Mouse (Mus musculus): ENCODE measurements at regions not wholly inside any gene's neighbourhood (a gene's known extent, or its start where the extent isn't known, plus 50 kb on each side); places are given as distances from the start of the nearest gene placed in this dataset.

GRCm38 (mm10) chr8:86428998-86429651 is 151.4 kb downstream of the Abcc12 start:
- ATAC-seq (ENCODE audit: extremely low read depth, insufficient number of reproducible peaks, low FRiP score, low TSS enrichment) = no peak
- Histone ChIP-seq H3K27ac (replicated peaks) (no peak overlapping the region), H3K4me3 (no peak overlapping the region), H3K27me3 (replicated peaks) (no peaks in the 10 kb centered on the region), H3K4me2 (no peak overlapping the region), H3K9me3 (peaks cover 5% of the 10 kb centered on the region; the same call in 1 of the 2 replicates), H3K4me1 (no peaks in the 10 kb centered on the region), H3K9ac (no peak overlapping the region), H3K36me3 (no peaks in the 10 kb centered on the region)
- 81% methylated on average over 2 of the region's 2 CpGs for WGBS

GRCm38 (mm10) chr8:86428131-86428530 is 152.4 kb downstream of the Abcc12 start:
- peaks cover 5% of the 10 kb centered on the region; the same call in 1 of the 2 replicates for H3K9me3 ChIP-seq
- H3K9ac ChIP-seq = no peak overlapping the region
- no peak for ATAC-seq (ENCODE audit: extremely low read depth, insufficient number of reproducible peaks, low FRiP score, low TSS enrichment)
- no peak overlapping the region for H3K4me3 ChIP-seq
- H3K4me1 ChIP-seq = no peaks in the 10 kb centered on the region
- H3K4me2 ChIP-seq = no peak overlapping the region
- no peaks in the 10 kb centered on the region for H3K27me3 ChIP-seq (replicated peaks)
- H3K27ac ChIP-seq (replicated peaks) = no peak overlapping the region
- H3K36me3 ChIP-seq = no peaks in the 10 kb centered on the region
- WGBS = 39% methylated on average over 5 of the region's 5 CpGs

- Histone ChIP-seq H3K36me3 (no peaks in the 10 kb centered on the region), H3K4me1 (no peaks in the 10 kb centered on the region), H3K27ac (replicated peaks) (no peak overlapping the region), H3K4me3 (no peak overlapping the region), H3K4me2 (no peak overlapping the region), H3K27me3 (replicated peaks) (no peaks in the 10 kb centered on the region), H3K9me3 (peaks cover 5% of the 10 kb centered on the region; the same call in 1 of the 2 replicates), H3K9ac (no peak overlapping the region)
- 65% methylated on average over 4 of the region's 4 CpGs for WGBS
- no peak for ATAC-seq (ENCODE audit: extremely low read depth, insufficient number of reproducible peaks, low FRiP score, low TSS enrichment)
Measured at GRCm38 (mm10) chr8:86426056-86426455, 154.4 kb downstream of the Abcc12 start.

GRCm38 (mm10) chr8:86425382-86425781 is 155.1 kb downstream of the Abcc12 start:
- 64% methylated on average over 3 of the region's 3 CpGs for WGBS
- Histone ChIP-seq H3K9ac (no peak overlapping the region), H3K27me3 (replicated peaks) (no peaks in the 10 kb centered on the region), H3K9me3 (peaks cover 5% of the 10 kb centered on the region; the same call in 1 of the 2 replicates), H3K36me3 (no peaks in the 10 kb centered on the region), H3K27ac (replicated peaks) (no peak overlapping the region), H3K4me3 (no peak overlapping the region), H3K4me1 (no peaks in the 10 kb centered on the region), H3K4me2 (no peak overlapping the region)
- ATAC-seq (ENCODE audit: extremely low read depth, insufficient number of reproducible peaks, low FRiP score, low TSS enrichment) = no peak

- H3K27ac ChIP-seq (replicated peaks) = no peak overlapping the region
- no peak for ATAC-seq (ENCODE audit: extremely low read depth, insufficient number of reproducible peaks, low FRiP score, low TSS enrichment)
Measured at GRCm38 (mm10) chr8:86419059-86419651, 161.3 kb downstream of the Abcc12 start.

GRCm38 (mm10) chr8:86418414-86418981 is 162.0 kb downstream of the Abcc12 start:
- WGBS = 71% methylated on average over 7 of the region's 7 CpGs
- no peak overlapping the region for H3K9ac ChIP-seq
- H3K36me3 ChIP-seq = no peaks in the 10 kb centered on the region
- H3K27me3 ChIP-seq (replicated peaks) = no peaks in the 10 kb centered on the region
- H3K4me3 ChIP-seq = no peak overlapping the region
- no peak overlapping the region for H3K4me2 ChIP-seq
- ATAC-seq (ENCODE audit: extremely low read depth, insufficient number of reproducible peaks, low FRiP score, low TSS enrichment) = no peak
- no peaks in the 10 kb centered on the region for H3K4me1 ChIP-seq
- no peaks in the 10 kb centered on the region; the same call in 1 of the 2 replicates for H3K9me3 ChIP-seq
- H3K27ac ChIP-seq (replicated peaks) = no peak overlapping the region

More at GRCm38 (mm10) chr8:86419059-86419651, 161.3 kb downstream of the Abcc12 start:
- Histone ChIP-seq H3K4me3 (no peak overlapping the region), H3K4me2 (no peak overlapping the region), H3K4me1 (no peaks in the 10 kb centered on the region), H3K36me3 (no peaks in the 10 kb centered on the region), H3K9ac (no peak overlapping the region), H3K27me3 (replicated peaks) (no peaks in the 10 kb centered on the region), H3K9me3 (no peaks in the 10 kb centered on the region; the same call in 1 of the 2 replicates)
- 68% methylated on average over 5 of the region's 5 CpGs for WGBS

GRCm38 (mm10) chr8:86415208-86415607 is 165.3 kb downstream of the Abcc12 start:
- Histone ChIP-seq H3K27ac (replicated peaks) (no peak overlapping the region), H3K4me1 (no peaks in the 10 kb centered on the region), H3K4me3 (no peak overlapping the region), H3K4me2 (no peak overlapping the region), H3K27me3 (replicated peaks) (no peaks in the 10 kb centered on the region), H3K9me3 (no peaks in the 10 kb centered on the region; the same call in 1 of the 2 replicates), H3K9ac (no peak overlapping the region), H3K36me3 (no peaks in the 10 kb centered on the region)
- ATAC-seq (ENCODE audit: extremely low read depth, insufficient number of reproducible peaks, low FRiP score, low TSS enrichment) = no peak
- 85% methylated on average over 2 of the region's 2 CpGs for WGBS

GRCm38 (mm10) chr8:86411232-86411631 is 169.3 kb downstream of the Abcc12 start:
- Histone ChIP-seq H3K9me3 (no peaks in the 10 kb centered on the region; the same call in 1 of the 2 replicates), H3K4me3 (no peak overlapping the region), H3K27me3 (replicated peaks) (no peaks in the 10 kb centered on the region), H3K4me1 (no peaks in the 10 kb centered on the region), H3K27ac (replicated peaks) (no peak overlapping the region), H3K9ac (no peak overlapping the region), H3K4me2 (no peak overlapping the region), H3K36me3 (no peaks in the 10 kb centered on the region)
- 65% methylated on average over 8 of the region's 8 CpGs for WGBS
- ATAC-seq (ENCODE audit: extremely low read depth, insufficient number of reproducible peaks, low FRiP score, low TSS enrichment) = no peak

- ATAC-seq (ENCODE audit: extremely low read depth, insufficient number of reproducible peaks, low FRiP score, low TSS enrichment) = no peak
- 47% methylated on average over 3 of the region's 3 CpGs for WGBS
Measured at GRCm38 (mm10) chr8:86406196-86406595, 174.3 kb downstream of the Abcc12 start.

GRCm38 (mm10) chr8:86403434-86403833 is 177.1 kb downstream of the Abcc12 start:
- Histone ChIP-seq H3K4me2 (no peak overlapping the region), H3K9me3 (no peaks in the 10 kb centered on the region), H3K27ac (replicated peaks) (no peak overlapping the region), H3K27me3 (replicated peaks) (no peaks in the 10 kb centered on the region), H3K9ac (no peak overlapping the region), H3K4me3 (no peak overlapping the region), H3K36me3 (no peaks in the 10 kb centered on the region), H3K4me1 (peaks cover 10% of the 10 kb centered on the region)
- no peak for ATAC-seq (ENCODE audit: extremely low read depth, insufficient number of reproducible peaks, low FRiP score, low TSS enrichment)
- WGBS = 59% methylated on average over 4 of the region's 4 CpGs

More at GRCm38 (mm10) chr8:86406196-86406595, 174.3 kb downstream of the Abcc12 start:
- Histone ChIP-seq H3K4me2 (no peak overlapping the region), H3K36me3 (no peaks in the 10 kb centered on the region), H3K9me3 (no peaks in the 10 kb centered on the region), H3K9ac (no peak overlapping the region), H3K27ac (replicated peaks) (no peak overlapping the region), H3K4me3 (no peak overlapping the region), H3K27me3 (replicated peaks) (no peaks in the 10 kb centered on the region), H3K4me1 (peaks cover 10% of the 10 kb centered on the region)

- H3K4me3 ChIP-seq = no peak overlapping the region
- H3K27ac ChIP-seq (replicated peaks) = no peak overlapping the region
- WGBS = 71% methylated on average over 2 of the region's 2 CpGs
- no peak overlapping the region for H3K9ac ChIP-seq
- ATAC-seq (ENCODE audit: extremely low read depth, insufficient number of reproducible peaks, low FRiP score, low TSS enrichment) = no peak
- H3K9me3 ChIP-seq = no peaks in the 10 kb centered on the region
- no peaks in the 10 kb centered on the region for H3K27me3 ChIP-seq (replicated peaks)
- no peaks in the 10 kb centered on the region for H3K36me3 ChIP-seq
- peaks cover 10% of the 10 kb centered on the region for H3K4me1 ChIP-seq
- no peak overlapping the region for H3K4me2 ChIP-seq
Measured at GRCm38 (mm10) chr8:86401946-86402345, 178.5 kb downstream of the Abcc12 start.
